Mouse (Mus musculus) lung, adult 2 months (tissue): Measurements from ENCODE around the gene Gm11541. TPM values are rescaled to one million over a fixed set of nuclear protein-coding genes. Genes with fewer than 3 reads are reported as not detected.
"Not testable (repeated sequence)": the region's sequence is repeated elsewhere in the genome, so short reads cannot be mapped to it uniquely, and the experiment has no call there.

Experiments
- DNase-seq: peaks from one replicate; pipeline ENCODE4 v3.0.0; 2022
- H3K4me1 ChIP-seq: fragments of 200-500 bp; 2 replicates; pipeline ENCODE4 v1.6.1; 2011; ENCODE audit warnings: low read length; ENCODE audit not compliant: control insufficient read depth, insufficient read depth
- H3K4me3 ChIP-seq: fragments of 200-500 bp; replicated peaks from 2 replicates; pipeline ENCODE3; 2011; ENCODE audit warnings: low read depth, mild to moderate bottlenecking, control low read depth, low read length; ENCODE audit errors: extremely low read depth
- CTCF ChIP-seq: fragments of 200-500 bp; IDR thresholded peaks from 2 replicates; pipeline ENCODE4 v1.5.1; 2011; ENCODE audit warnings: mild to moderate bottlenecking, low read length, control low read depth; ENCODE audit not compliant: insufficient read depth
- POLR2A ChIP-seq: fragments of 200-500 bp; IDR thresholded peaks from 2 replicates; pipeline ENCODE4 v1.6.1; 2011; ENCODE audit warnings: low read depth, mild to moderate bottlenecking, control low read depth, low read length, borderline replicate concordance; ENCODE audit errors: extremely low read depth
- WGBS: fragments of 180-500 bp; shearing (Covaris S2); methylation state at CpG from one replicate; pipeline ENCODE4 v1.1.7; 2018; 5-methylcytosine and 5-hydroxymethylcytosine counted together
- polyA plus RNA-seq: library from polyadenylated mRNA; depleted of rRNA; stranded (reverse); fragments of >200 nt; gene quantifications from 2 replicates; pipeline ENCODE4 v1.2.3, GENCODE M21; 2012

The Gm11541 gene
- polyA plus RNA-seq, 1 experiment, result not detected

GRCm38 (mm10) chr11:94699399-94699798 is 4.9 kb downstream of the Gm11541 start:
- Histone ChIP-seq H3K4me3 (no peak overlapping the region), H3K4me1 (no peaks in the 10 kb centered on the region)
- no peak for TF ChIP-seq CTCF
- TF ChIP-seq POLR2A, result no peak
- 99% methylated on average over 3 of the region's 3 CpGs for WGBS
- no peak for DNase-seq

- H3K4me3 ChIP-seq, result no peak overlapping the region
- 41% methylated on average over 13 of the region's 13 CpGs for WGBS
Observed at GRCm38 (mm10) chr11:94697703-94698464, 6.4 kb downstream of the Gm11541 start.

GRCm38 (mm10) chr11:94697140-94697539 is 7.2 kb downstream of the Gm11541 start:
- 85% methylated on average over 2 of the region's 2 CpGs for WGBS
- Histone ChIP-seq H3K4me1 (no peaks in the 10 kb centered on the region), H3K4me3 (no peak overlapping the region)
- no peak for DNase-seq
- TF ChIP-seq CTCF, result no peak
- TF ChIP-seq POLR2A, result no peak

More at GRCm38 (mm10) chr11:94697703-94698464, 6.4 kb downstream of the Gm11541 start:
- TF ChIP-seq POLR2A, result no peak
- no peak for TF ChIP-seq CTCF
- H3K4me1 ChIP-seq, result no peaks in the 10 kb centered on the region
- no peak for DNase-seq

GRCm38 (mm10) chr11:94695508-94695907 is 8.8 kb downstream of the Gm11541 start:
- 49% methylated on average over 6 of the region's 6 CpGs for WGBS
- Histone ChIP-seq H3K4me1 (no peaks in the 10 kb centered on the region), H3K4me3 (no peak overlapping the region)
- no peak for DNase-seq
- TF ChIP-seq CTCF, result no peak

- not testable (repeated sequence) for DNase-seq, H3K4me1 ChIP-seq, H3K4me3 ChIP-seq
Observed at GRCm38 (mm10) chr11:94692502-94692901, 11.8 kb downstream of the Gm11541 start.

- DNase-seq, result no peak
- TF ChIP-seq POLR2A (no peak), CTCF (no peak)
- 64% methylated on average over 6 of the region's 6 CpGs for WGBS
- H3K4me1 ChIP-seq, result no peaks in the 10 kb centered on the region; the same call in 1 of the 2 replicates
- H3K4me3 ChIP-seq, result no peak overlapping the region
Observed at GRCm38 (mm10) chr11:94687178-94687577, 17.1 kb downstream of the Gm11541 start.

- no peak for TF ChIP-seq POLR2A
- TF ChIP-seq CTCF, result no peak
- 80% methylated on average over 7 of the region's 7 CpGs for WGBS
- Histone ChIP-seq H3K4me3 (no peak overlapping the region), H3K4me1 (no peaks in the 10 kb centered on the region; the same call in 1 of the 2 replicates)
- no peak for DNase-seq
Observed at GRCm38 (mm10) chr11:94682427-94682826, 21.9 kb downstream of the Gm11541 start.

GRCm38 (mm10) chr11:94681640-94682039 is 22.7 kb downstream of the Gm11541 start:
- 61% methylated on average over 4 of the region's 4 CpGs for WGBS
- DNase-seq, result no peak
- Histone ChIP-seq H3K4me1 (no peaks in the 10 kb centered on the region; the same call in 1 of the 2 replicates), H3K4me3 (no peak overlapping the region)
- TF ChIP-seq CTCF (no peak), POLR2A (no peak)

GRCm38 (mm10) chr11:94680639-94681038 is 23.7 kb downstream of the Gm11541 start:
- no peak for DNase-seq
- Histone ChIP-seq H3K4me1 (peaks cover 2% of the 10 kb centered on the region; the same call in 1 of the 2 replicates), H3K4me3 (no peak overlapping the region)
- TF ChIP-seq CTCF (peak; percentile 9; the same call in 1 of the 2 replicates), POLR2A (no peak)

GRCm38 (mm10) chr11:94677607-94678145 is 26.6 kb downstream of the Gm11541 start:
- no peak for DNase-seq
- 33% methylated on average over 15 of the region's 15 CpGs for whole genome bisulfite sequencing
- TF ChIP-seq POLR2A (no peak), CTCF (no peak)
- Histone ChIP-seq H3K4me1 (peaks cover 4% of the 10 kb centered on the region), H3K4me3 (peak overlapping the region; percentile 59)
